Comparison of ENCODE assay signal across 25 mouse cellular contexts in the genomic region with DNA sequence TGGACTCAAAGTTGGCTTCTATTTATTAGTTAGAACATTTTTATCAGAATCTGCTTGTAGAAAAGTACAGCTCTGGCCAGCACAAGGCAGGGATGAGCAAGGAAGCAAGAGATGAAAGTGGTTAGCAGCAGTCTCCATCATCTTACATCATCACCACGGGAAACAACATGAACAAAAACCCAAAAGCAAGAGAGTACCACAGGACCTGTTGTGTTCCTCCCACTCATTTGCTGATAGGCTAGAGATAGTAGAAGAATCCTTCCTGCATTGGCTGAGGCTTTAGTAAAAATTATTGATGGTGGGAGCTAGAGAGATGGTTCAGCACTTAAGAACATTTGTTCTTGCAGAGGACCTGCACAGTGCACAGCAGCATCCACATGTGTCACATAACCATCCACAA.
"Had no signal": no experiment of that assay in that cellular context is flagged by ENCODE, and none has a peak within 500 bp of the region (broad histone marks: within the 10 kb centered on the region; RNA-seq: fewer than 3 reads in every experiment).

No protein-coding gene starts in this region.

- H3K36me3 ChIP-seq: intestine, embryonic 15.5 days; neural tube, embryonic 12.5 days had no signal

- H3K4me1 ChIP-seq: neural tube, embryonic 12.5 days had no signal

- H3K9ac ChIP-seq: intestine, embryonic 15.5 days; limb, embryonic 12.5 days; limb, embryonic 15.5 days; liver, embryonic 14.5 days; lung, embryonic 15.5 days; neural tube, embryonic 12.5 days; neural tube, embryonic 15.5 days had no signal

- H3K27me3 ChIP-seq: intestine, embryonic 15.5 days; limb, embryonic 12.5 days; limb, embryonic 15.5 days; lung, embryonic 15.5 days; neural tube, embryonic 12.5 days; neural tube, embryonic 15.5 days had no signal

- H3K9me3 ChIP-seq: intestine, embryonic 15.5 days; limb, embryonic 12.5 days; limb, embryonic 15.5 days; lung, embryonic 15.5 days; neural tube, embryonic 12.5 days; neural tube, embryonic 15.5 days had no signal

- DNase-seq: kidney, adult 11 months; kidney, adult 8-10 months; kidney, postnatal 36 days; layer of hippocampus, postnatal 36 days; left cerebral cortex, postnatal 4 days; lung, adult 18-20 months; lung, postnatal 10 days; lung, postnatal 4 days; midbrain, embryonic 14.5 days; retina, postnatal 1 day; right cerebral cortex, postnatal 25 days; thymus, adult 2 months; thymus, postnatal 14 days; thymus, postnatal 4 days had no signal

- H3K4me2 ChIP-seq: intestine, embryonic 15.5 days; limb, embryonic 12.5 days; limb, embryonic 15.5 days; lung, embryonic 15.5 days; midbrain, embryonic 11.5 days; neural tube, embryonic 12.5 days; neural tube, embryonic 15.5 days had no signal

- H3K27ac ChIP-seq: intestine, embryonic 15.5 days; kidney, postnatal 0 days; left cerebral cortex, adult 2 months; limb, embryonic 12.5 days; limb, embryonic 15.5 days; liver, embryonic 14.5 days; lung, embryonic 15.5 days; neural tube, embryonic 12.5 days; neural tube, embryonic 15.5 days; stomach, postnatal 0 days had no signal

- H3K4me3 ChIP-seq: intestine, embryonic 15.5 days; left cerebral cortex, adult 2 months; limb, embryonic 12.5 days; limb, embryonic 15.5 days; lung, embryonic 15.5 days; neural tube, embryonic 12.5 days; neural tube, embryonic 15.5 days had no signal

- ATAC-seq: intestine, embryonic 15.5 days had no signal
